Mouse (Mus musculus): Measurements from ENCODE around the gene 9530077C05Rik. TPM values are rescaled to one million over a fixed set of nuclear protein-coding genes. Genes with fewer than 3 reads are reported as not detected.
A peak's percentile ranks its signal among the peaks of the same experiment; 100 is the strongest.

9530077C05Rik gene
- polyA plus RNA-seq, 1 experiment from 2014 or later: 4.5 TPM

- WGBS: 46% methylated on average over 2 of the region's 2 CpGs
Observed at GRCm38 (mm10) chr9:22385890-22386289, 25.4 kb upstream of the 9530077C05Rik start.

GRCm38 (mm10) chr9:22387901-22388300 lies 23.4 kb upstream of the 9530077C05Rik start:
- ATAC-seq: no peak
- no peak for DNase-seq (ENCODE audit: low spot score)
- peak overlapping the region; percentile 32; the same call in 1 of the 2 replicates for H3K9ac ChIP-seq (replicated peaks; ENCODE audit: low read depth)
- peaks cover 6% of the 10 kb centered on the region; the same call in 1 of the 2 replicates for H3K4me1 ChIP-seq (ENCODE audit: insufficient read depth, low read depth, low read length)
- H3K36me3 ChIP-seq (ENCODE audit: insufficient read depth, low read length): no peaks in the 10 kb centered on the region
- 9% methylated on average over 6 of the region's 6 CpGs for WGBS
- H3K4me2 ChIP-seq (replicated peaks; ENCODE audit: low read depth, low read length): peak overlapping the region; percentile 99
- TF ChIP-seq EP300 (IDR thresholded peaks at IDR 0.05): no peak
- no peak for TF ChIP-seq CTCF (IDR thresholded peaks at IDR 0.05)
- peak overlapping the region; percentile 65 for H3K4me3 ChIP-seq (ENCODE audit: low read depth, low read length)
- no peaks in the 10 kb centered on the region for H3K9me3 ChIP-seq (ENCODE audit: low read length)
- H3K27ac ChIP-seq (ENCODE audit: low read length): no peak overlapping the region
- H3K27me3 ChIP-seq (replicated peaks; ENCODE audit: insufficient read depth, low read length): no peaks in the 10 kb centered on the region

More at GRCm38 (mm10) chr9:22385890-22386289, 25.4 kb upstream of the 9530077C05Rik start:
- TF ChIP-seq CTCF (IDR thresholded peaks at IDR 0.05) (no peak), EP300 (IDR thresholded peaks at IDR 0.05) (0 out of 2 replicates have a peak, but pooled peaks have one; percentile 39)
- Histone ChIP-seq H3K9me3 (ENCODE audit: low read length) (no peaks in the 10 kb centered on the region), H3K27me3 (replicated peaks; ENCODE audit: insufficient read depth, low read length) (no peaks in the 10 kb centered on the region), H3K27ac (ENCODE audit: low read length) (no peak overlapping the region), H3K9ac (replicated peaks; ENCODE audit: low read depth) (no peak overlapping the region), H3K4me1 (ENCODE audit: insufficient read depth, low read depth, low read length) (peaks cover 6% of the 10 kb centered on the region; the same call in 1 of the 2 replicates), H3K36me3 (ENCODE audit: insufficient read depth, low read length) (no peaks in the 10 kb centered on the region), H3K4me2 (replicated peaks; ENCODE audit: low read depth, low read length) (no peak overlapping the region), H3K4me3 (ENCODE audit: low read depth, low read length) (no peak overlapping the region)
- DNase-seq (ENCODE audit: low spot score) (peak; percentile 50), ATAC-seq (no peak)

- Histone ChIP-seq H3K9ac (replicated peaks; ENCODE audit: low read depth) (peak overlapping the region; percentile 32; the same call in 1 of the 2 replicates), H3K27me3 (replicated peaks; ENCODE audit: insufficient read depth, low read length) (no peaks in the 10 kb centered on the region), H3K4me3 (ENCODE audit: low read depth, low read length) (peak overlapping the region; percentile 65), H3K36me3 (ENCODE audit: insufficient read depth, low read length) (no peaks in the 10 kb centered on the region), H3K4me2 (replicated peaks; ENCODE audit: low read depth, low read length) (peak overlapping the region; percentile 99), H3K27ac (ENCODE audit: low read length) (peak overlapping the region; percentile 94), H3K4me1 (ENCODE audit: insufficient read depth, low read depth, low read length) (peaks cover 6% of the 10 kb centered on the region; the same call in 1 of the 2 replicates), H3K9me3 (ENCODE audit: low read length) (no peaks in the 10 kb centered on the region)
- 6% methylated on average over 35 of the region's 41 CpGs for WGBS
- no peak for TF ChIP-seq EP300 (IDR thresholded peaks at IDR 0.05)
- no peak for TF ChIP-seq CTCF (IDR thresholded peaks at IDR 0.05)
- peak; percentile 65 for DNase-seq (ENCODE audit: low spot score)
- ATAC-seq: peak; percentile 53
Observed at GRCm38 (mm10) chr9:22388401-22388980, 22.8 kb upstream of the 9530077C05Rik start.

GRCm38 (mm10) chr9:22389021-22389476 lies 22.3 kb upstream of the 9530077C05Rik start, which contains the start of gene Anln:
Anln (minus strand) TSS chr9:22389188.
- peak within 1 kb of the TSS; percentile 62 for H3K9ac ChIP-seq (replicated peaks; ENCODE audit: low read depth)
- peak; percentile 24; the same call in 1 of the 2 replicates for TF ChIP-seq CTCF (IDR thresholded peaks at IDR 0.05)
- TF ChIP-seq EP300 (IDR thresholded peaks at IDR 0.05): no peak
- H3K4me1 ChIP-seq (ENCODE audit: insufficient read depth, low read depth, low read length): peaks cover 6% of the 10 kb centered on the region; the same call in 1 of the 2 replicates
- no peaks in the 10 kb centered on the region for H3K27me3 ChIP-seq (replicated peaks; ENCODE audit: insufficient read depth, low read length)
- H3K27ac ChIP-seq (ENCODE audit: low read length): peak within 1 kb of the TSS; percentile 94
- ATAC-seq: peak; percentile 96
- H3K4me2 ChIP-seq (replicated peaks; ENCODE audit: low read depth, low read length): peak within 1 kb of the TSS; percentile 99
- H3K36me3 ChIP-seq (ENCODE audit: insufficient read depth, low read length): no peaks in the 10 kb centered on the region
- no peaks in the 10 kb centered on the region for H3K9me3 ChIP-seq (ENCODE audit: low read length)
- H3K4me3 ChIP-seq (ENCODE audit: low read depth, low read length): peak within 1 kb of the TSS; percentile 65
- peak; percentile 96 for DNase-seq (ENCODE audit: low spot score)
- WGBS: under 1% methylated on average over 27 of the region's 44 CpGs

GRCm38 (mm10) chr9:22389736-22390245 lies 21.5 kb upstream of the 9530077C05Rik start:
- Histone ChIP-seq H3K9ac (replicated peaks; ENCODE audit: low read depth) (0 out of 2 replicates have a peak overlapping the region, but pooled peaks have one; percentile 62), H3K4me2 (replicated peaks; ENCODE audit: low read depth, low read length) (peak overlapping the region; percentile 99), H3K27ac (ENCODE audit: low read length) (peak overlapping the region; percentile 94), H3K27me3 (replicated peaks; ENCODE audit: insufficient read depth, low read length) (no peaks in the 10 kb centered on the region), H3K9me3 (ENCODE audit: low read length) (no peaks in the 10 kb centered on the region), H3K4me1 (ENCODE audit: insufficient read depth, low read depth, low read length) (peaks cover 6% of the 10 kb centered on the region; the same call in 1 of the 2 replicates), H3K4me3 (ENCODE audit: low read depth, low read length) (peak overlapping the region; percentile 65; the same call in 1 of the 2 replicates), H3K36me3 (ENCODE audit: insufficient read depth, low read length) (no peaks in the 10 kb centered on the region)
- ATAC-seq: no peak
- no peak for DNase-seq (ENCODE audit: low spot score)
- TF ChIP-seq CTCF (IDR thresholded peaks at IDR 0.05) (no peak), EP300 (IDR thresholded peaks at IDR 0.05) (no peak)
- 54% methylated on average over 6 of the region's 6 CpGs for WGBS

- no peak overlapping the region for H3K4me3 ChIP-seq (ENCODE audit: low read depth, low read length)
- no peak overlapping the region for H3K9ac ChIP-seq (replicated peaks; ENCODE audit: low read depth)
- no peaks in the 10 kb centered on the region for H3K36me3 ChIP-seq (ENCODE audit: insufficient read depth, low read length)
- WGBS: 60% methylated on average over 5 of the region's 5 CpGs
- H3K27ac ChIP-seq (ENCODE audit: low read length): no peak overlapping the region; the same call in 1 of the 2 replicates
- no peaks in the 10 kb centered on the region for H3K9me3 ChIP-seq (ENCODE audit: low read length)
- H3K27me3 ChIP-seq (replicated peaks; ENCODE audit: insufficient read depth, low read length): no peaks in the 10 kb centered on the region
- TF ChIP-seq EP300 (IDR thresholded peaks at IDR 0.05) (peak; percentile 77), CTCF (IDR thresholded peaks at IDR 0.05) (no peak)
- no peak overlapping the region for H3K4me2 ChIP-seq (replicated peaks; ENCODE audit: low read depth, low read length)
- peaks cover 6% of the 10 kb centered on the region; the same call in 1 of the 2 replicates for H3K4me1 ChIP-seq (ENCODE audit: insufficient read depth, low read depth, low read length)
- ATAC-seq: peak; percentile 29
- peak; percentile 83 for DNase-seq (ENCODE audit: low spot score)
Observed at GRCm38 (mm10) chr9:22390390-22390789, 20.9 kb upstream of the 9530077C05Rik start.
